Mouse (Mus musculus): ENCODE results near the gene Ttyh1. TPM values are rescaled to one million over a fixed set of nuclear protein-coding genes. Genes with fewer than 3 reads are reported as not detected.

The Ttyh1 gene
- polyA plus RNA-seq, 1 experiment from 2014 or later, result 3.2 TPM

- Histone ChIP-seq H3K36me3 (replicated peaks; ENCODE audit: insufficient read depth, low read length) (peaks cover 42% of the 10 kb centered on the region), H3K9me3 (ENCODE audit: low read length) (no peaks in the 10 kb centered on the region), H3K9ac (replicated peaks) (peak within 1 kb of the TSS; percentile 82), H3K4me3 (ENCODE audit: low read depth, low read length) (peak within 1 kb of the TSS; percentile 88), H3K27ac (ENCODE audit: low read depth) (peak within 1 kb of the TSS; percentile 94), H3K4me2 (ENCODE audit: low read depth, low read length) (peak within 1 kb of the TSS; percentile 90), H3K27me3 (ENCODE audit: insufficient read depth, low read length) (no peaks in the 10 kb centered on the region), H3K4me1 (ENCODE audit: insufficient read depth) (peaks cover 13% of the 10 kb centered on the region)
- DNase-seq (peak; percentile 99), ATAC-seq (peak; percentile 97)
- WGBS (ENCODE audit: insufficient replicate concordance), result under 1% methylated on average over 70 of the region's 78 CpGs
- TF ChIP-seq CTCF (IDR thresholded peaks at IDR 0.05; ENCODE audit: low read depth), result no peak
- TF ChIP-seq EP300 (IDR thresholded peaks at IDR 0.05; ENCODE audit: low read depth), result peak; percentile 75
These were observed 17.7 kb downstream of the Ttyh1 start, which contains the start of gene Leng8 for GRCm38 (mm10) chr7:4136771-4137531. Gene Leng8, plus strand, starts transcription at chr7:4137039.

- peaks cover 50% of the 10 kb centered on the region for H3K36me3 ChIP-seq (replicated peaks; ENCODE audit: insufficient read depth, low read length)
- H3K9me3 ChIP-seq (ENCODE audit: low read length), result no peaks in the 10 kb centered on the region
- H3K27me3 ChIP-seq (ENCODE audit: insufficient read depth, low read length), result no peaks in the 10 kb centered on the region
- TF ChIP-seq CTCF (IDR thresholded peaks at IDR 0.05; ENCODE audit: low read depth) (no peak), EP300 (IDR thresholded peaks at IDR 0.05; ENCODE audit: low read depth) (no peak)
- peak overlapping the region; percentile 88 for H3K4me3 ChIP-seq (ENCODE audit: low read depth, low read length)
- ATAC-seq (no peak), DNase-seq (no peak)
- WGBS (ENCODE audit: insufficient replicate concordance), result 46% methylated on average over 3 of the region's 3 CpGs
- H3K27ac ChIP-seq (ENCODE audit: low read depth), result peak overlapping the region; percentile 94; the same call in 1 of the 2 replicates
- H3K9ac ChIP-seq (replicated peaks), result peak overlapping the region; percentile 82
- peaks cover 13% of the 10 kb centered on the region for H3K4me1 ChIP-seq (ENCODE audit: insufficient read depth)
- peak overlapping the region; percentile 90 for H3K4me2 ChIP-seq (ENCODE audit: low read depth, low read length)
These were observed 18.5 kb downstream of the Ttyh1 start for GRCm38 (mm10) chr7:4137746-4138145.

GRCm38 (mm10) chr7:4138181-4138580, 19.0 kb downstream of the Ttyh1 start:
- Histone ChIP-seq H3K4me1 (ENCODE audit: insufficient read depth) (peaks cover 13% of the 10 kb centered on the region), H3K4me3 (ENCODE audit: low read depth, low read length) (peak overlapping the region; percentile 88), H3K27ac (ENCODE audit: low read depth) (no peak overlapping the region), H3K9ac (replicated peaks) (peak overlapping the region; percentile 82), H3K4me2 (ENCODE audit: low read depth, low read length) (peak overlapping the region; percentile 90), H3K36me3 (replicated peaks; ENCODE audit: insufficient read depth, low read length) (peaks cover 54% of the 10 kb centered on the region), H3K27me3 (ENCODE audit: insufficient read depth, low read length) (no peaks in the 10 kb centered on the region), H3K9me3 (ENCODE audit: low read length) (no peaks in the 10 kb centered on the region)
- ATAC-seq (no peak), DNase-seq (peak; percentile 3)
- no peak for TF ChIP-seq CTCF (IDR thresholded peaks at IDR 0.05; ENCODE audit: low read depth)
- no peak for TF ChIP-seq EP300 (IDR thresholded peaks at IDR 0.05; ENCODE audit: low read depth)
- WGBS (ENCODE audit: insufficient replicate concordance), result 66% methylated on average over 2 of the region's 2 CpGs

GRCm38 (mm10) chr7:4138671-4139070, 19.5 kb downstream of the Ttyh1 start:
- Histone ChIP-seq H3K4me3 (ENCODE audit: low read depth, low read length) (no peak overlapping the region), H3K27me3 (ENCODE audit: insufficient read depth, low read length) (no peaks in the 10 kb centered on the region), H3K4me2 (ENCODE audit: low read depth, low read length) (peak overlapping the region; percentile 90; the same call in 1 of the 2 replicates), H3K36me3 (replicated peaks; ENCODE audit: insufficient read depth, low read length) (peaks cover 59% of the 10 kb centered on the region), H3K27ac (ENCODE audit: low read depth) (no peak overlapping the region), H3K9me3 (ENCODE audit: low read length) (no peaks in the 10 kb centered on the region), H3K4me1 (ENCODE audit: insufficient read depth) (peaks cover 13% of the 10 kb centered on the region), H3K9ac (replicated peaks) (no peak overlapping the region)
- WGBS (ENCODE audit: insufficient replicate concordance), result 84% methylated on average over 7 of the region's 7 CpGs
- DNase-seq, result peak; percentile 9
- TF ChIP-seq CTCF (IDR thresholded peaks at IDR 0.05; ENCODE audit: low read depth) (no peak), EP300 (IDR thresholded peaks at IDR 0.05; ENCODE audit: low read depth) (no peak)
- no peak for ATAC-seq

- no peaks in the 10 kb centered on the region for H3K27me3 ChIP-seq (ENCODE audit: insufficient read depth, low read length)
- WGBS (ENCODE audit: insufficient replicate concordance), result 92% methylated on average over 5 of the region's 5 CpGs
- H3K27ac ChIP-seq (ENCODE audit: low read depth), result no peak overlapping the region
- ATAC-seq (no peak), DNase-seq (peak; percentile 10)
- peaks cover 13% of the 10 kb centered on the region for H3K4me1 ChIP-seq (ENCODE audit: insufficient read depth)
- TF ChIP-seq EP300 (IDR thresholded peaks at IDR 0.05; ENCODE audit: low read depth) (no peak), CTCF (IDR thresholded peaks at IDR 0.05; ENCODE audit: low read depth) (no peak)
- no peak overlapping the region for H3K9ac ChIP-seq (replicated peaks)
- peaks cover 66% of the 10 kb centered on the region for H3K36me3 ChIP-seq (replicated peaks; ENCODE audit: insufficient read depth, low read length)
- H3K9me3 ChIP-seq (ENCODE audit: low read length), result no peaks in the 10 kb centered on the region
- H3K4me3 ChIP-seq (ENCODE audit: low read depth, low read length), result no peak overlapping the region
- H3K4me2 ChIP-seq (ENCODE audit: low read depth, low read length), result no peak overlapping the region
These were observed 20.2 kb downstream of the Ttyh1 start for GRCm38 (mm10) chr7:4139391-4139790.

GRCm38 (mm10) chr7:4141648-4142325, 22.6 kb downstream of the Ttyh1 start:
- H3K9ac ChIP-seq (replicated peaks), result no peak overlapping the region
- no peaks in the 10 kb centered on the region for H3K9me3 ChIP-seq (ENCODE audit: low read length)
- no peak overlapping the region for H3K4me2 ChIP-seq (ENCODE audit: low read depth, low read length)
- no peak overlapping the region for H3K27ac ChIP-seq (ENCODE audit: low read depth)
- H3K4me3 ChIP-seq (ENCODE audit: low read depth, low read length), result no peak overlapping the region
- TF ChIP-seq CTCF (IDR thresholded peaks at IDR 0.05; ENCODE audit: low read depth) (no peak), EP300 (IDR thresholded peaks at IDR 0.05; ENCODE audit: low read depth) (no peak)
- WGBS (ENCODE audit: insufficient replicate concordance), result 88% methylated on average over 6 of the region's 6 CpGs
- H3K4me1 ChIP-seq (ENCODE audit: insufficient read depth), result peaks cover 10% of the 10 kb centered on the region
- ATAC-seq (no peak), DNase-seq (peak; percentile 11)
- H3K27me3 ChIP-seq (ENCODE audit: insufficient read depth, low read length), result no peaks in the 10 kb centered on the region
- peaks cover 90% of the 10 kb centered on the region for H3K36me3 ChIP-seq (replicated peaks; ENCODE audit: insufficient read depth, low read length)
